Mouse (Mus musculus): ENCODE measurements at regions not wholly inside any gene's neighbourhood (a gene's known extent, or its start where the extent isn't known, plus 50 kb on each side); places are given as distances from the start of the nearest gene placed in this dataset.

DNA sequence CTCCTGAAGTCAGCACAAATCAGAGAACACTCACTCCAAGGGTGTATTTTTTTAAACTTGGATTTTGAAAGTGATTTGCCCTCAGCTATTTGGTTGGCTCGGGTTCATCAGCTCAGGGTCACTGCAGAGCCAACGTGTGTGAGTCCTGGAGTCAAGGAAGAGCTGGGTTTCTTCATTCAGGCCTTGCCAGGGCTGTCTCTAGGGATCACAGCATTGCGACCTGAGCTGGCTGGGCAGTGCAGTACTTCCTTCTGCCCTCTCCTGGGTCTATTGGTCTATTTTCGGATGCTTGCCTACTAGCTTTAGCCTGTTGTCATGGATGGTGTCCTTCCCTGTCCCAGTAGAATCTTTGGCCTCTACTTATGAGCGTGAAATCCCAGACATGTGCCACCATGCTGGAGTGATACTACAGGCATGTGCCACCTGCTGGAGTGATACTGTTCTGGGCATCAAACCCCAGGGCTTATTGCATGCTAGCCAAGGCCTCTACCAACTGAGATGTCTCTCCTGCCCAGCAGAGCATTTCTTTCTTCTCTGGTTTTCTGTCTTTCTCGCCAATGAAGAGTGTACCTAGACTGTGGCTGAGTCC lies 211.7 kb upstream of the Rbfox1 start:
- DNase-seq (ENCODE audit: extremely low spot score), result no peak

GRCm38 (mm10) chr16:5672871-5673270 lies 212.3 kb upstream of the Rbfox1 start:
- DNase-seq (ENCODE audit: extremely low spot score), result no peak

- DNase-seq (ENCODE audit: extremely low spot score), result no peak
Observed at GRCm38 (mm10) chr16:5668403-5668967, 216.7 kb upstream of the Rbfox1 start.

DNA sequence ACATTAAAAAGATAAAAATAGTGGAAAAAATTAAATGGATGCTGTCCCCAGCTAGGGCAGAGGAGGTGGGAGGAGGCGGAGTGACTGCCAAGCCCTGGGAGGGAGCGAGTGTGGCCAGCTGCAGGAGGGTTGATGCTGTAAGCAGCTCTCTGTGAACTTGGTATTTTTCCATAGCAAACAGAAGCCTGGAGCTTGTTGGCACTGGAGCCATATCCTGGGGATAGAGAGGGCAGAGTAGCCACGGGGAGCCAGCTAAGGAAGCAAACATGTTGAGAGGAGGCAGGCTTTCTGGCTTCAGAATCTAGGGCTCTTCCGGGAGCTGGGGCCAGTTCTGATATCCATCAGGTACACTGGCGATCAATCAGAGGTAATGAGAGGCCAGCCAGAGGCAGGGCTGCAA lies 223.2 kb upstream of the Rbfox1 start:
- no peak for DNase-seq (ENCODE audit: extremely low spot score)

GRCm38 (mm10) chr16:5651551-5651950 lies 233.6 kb upstream of the Rbfox1 start:
- no peak for DNase-seq (ENCODE audit: extremely low spot score)

DNA sequence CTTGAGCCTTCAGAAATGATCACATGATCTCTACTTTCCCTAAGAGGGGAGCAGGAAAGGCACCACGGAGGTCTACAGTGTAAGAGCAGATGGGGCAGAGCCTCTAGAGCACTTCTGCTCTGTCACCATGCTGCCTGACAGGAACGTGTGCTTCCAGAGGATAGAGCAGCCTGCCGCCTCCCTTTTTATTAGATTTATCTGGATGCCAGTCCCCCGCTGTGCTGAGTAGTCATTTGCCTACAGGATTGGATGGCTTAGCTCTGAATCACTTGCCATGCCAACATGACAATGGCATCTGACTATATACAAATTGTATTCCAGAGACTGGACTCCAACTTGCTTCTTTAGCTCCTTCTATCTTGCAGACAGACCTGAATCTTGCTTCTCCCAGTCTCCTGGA lies 234.2 kb upstream of the Rbfox1 start:
- DNase-seq (ENCODE audit: extremely low spot score), result no peak

- no peak for DNase-seq (ENCODE audit: extremely low spot score)
Observed at GRCm38 (mm10) chr16:5639956-5640355, 245.2 kb upstream of the Rbfox1 start.

GRCm38 (mm10) chr16:5629996-5630395 lies 255.2 kb upstream of the Rbfox1 start:
- no peak for DNase-seq (ENCODE audit: extremely low spot score)

GRCm38 (mm10) chr16:5627910-5628309 lies 257.2 kb upstream of the Rbfox1 start:
- no peak for DNase-seq (ENCODE audit: extremely low spot score)

- no peak for DNase-seq (ENCODE audit: extremely low spot score)
Observed at GRCm38 (mm10) chr16:5627117-5627909, 257.8 kb upstream of the Rbfox1 start.

DNA sequence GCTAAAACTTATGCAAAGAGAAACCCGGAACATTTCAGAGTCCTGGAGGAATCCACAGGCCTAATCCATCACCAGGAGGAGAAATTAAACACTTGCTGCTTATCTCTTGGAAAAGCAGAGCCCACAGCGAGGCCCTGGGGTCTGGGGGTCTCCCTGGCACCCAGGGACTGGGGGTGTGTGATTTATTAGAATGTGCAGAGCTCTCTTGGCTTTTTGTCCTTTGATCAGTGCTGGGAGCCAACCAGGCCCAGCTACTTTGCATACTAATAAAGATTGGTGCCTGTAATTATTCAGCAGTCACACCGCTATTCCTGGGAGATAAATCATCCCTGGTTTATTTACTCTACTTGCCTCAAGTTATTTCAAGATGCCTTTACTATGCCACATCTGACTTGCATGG lies 260.0 kb upstream of the Rbfox1 start:
- DNase-seq (ENCODE audit: extremely low spot score), result no peak

DNA sequence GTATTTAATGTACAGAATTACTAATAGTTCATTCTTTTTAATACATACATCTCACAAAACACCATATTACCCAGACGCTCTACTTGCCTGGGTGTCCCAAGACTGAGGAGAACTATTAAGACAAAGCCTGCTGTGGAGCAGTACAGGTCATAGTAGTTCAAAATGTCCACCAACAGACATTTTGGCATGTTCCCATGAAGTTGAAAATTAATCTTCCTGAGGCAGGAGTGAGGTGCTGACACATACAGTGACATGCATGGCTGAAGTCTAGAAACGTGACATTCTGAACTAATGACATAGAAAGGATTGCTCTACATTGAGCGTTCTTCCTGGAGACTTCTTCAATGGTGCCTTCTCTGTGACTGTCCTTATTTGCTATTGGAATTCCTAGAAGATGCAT lies 264.6 kb upstream of the Rbfox1 start:
- no peak for DNase-seq (ENCODE audit: extremely low spot score)

GRCm38 (mm10) chr16:5616356-5616755 lies 268.8 kb upstream of the Rbfox1 start:
- DNase-seq (ENCODE audit: extremely low spot score), result no peak

GRCm38 (mm10) chr16:5595359-5595758 lies 289.8 kb upstream of the Rbfox1 start:
- DNase-seq (ENCODE audit: extremely low spot score), result no peak

DNA sequence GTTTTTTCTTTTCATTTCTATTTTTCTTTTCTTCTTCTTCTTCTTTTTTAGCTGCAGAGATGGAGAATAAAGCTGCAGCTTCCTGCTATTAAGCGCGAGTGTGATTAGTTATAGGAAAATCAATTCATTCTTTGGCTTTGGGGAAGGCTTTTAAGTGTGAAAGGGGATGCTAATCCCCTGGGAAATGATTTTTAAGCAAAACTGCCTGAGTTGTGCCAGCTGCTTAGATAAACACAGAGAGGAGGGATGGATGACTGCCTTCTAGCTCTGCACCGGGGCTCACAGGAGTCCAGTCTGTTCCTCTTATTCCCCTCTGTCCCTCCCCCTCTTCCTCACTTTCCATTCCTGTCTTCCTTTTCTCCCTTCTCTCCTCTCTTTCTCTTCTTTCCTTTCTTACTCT lies 306.8 kb upstream of the Rbfox1 start:
- DNase-seq (ENCODE audit: extremely low spot score), result no peak

DNA sequence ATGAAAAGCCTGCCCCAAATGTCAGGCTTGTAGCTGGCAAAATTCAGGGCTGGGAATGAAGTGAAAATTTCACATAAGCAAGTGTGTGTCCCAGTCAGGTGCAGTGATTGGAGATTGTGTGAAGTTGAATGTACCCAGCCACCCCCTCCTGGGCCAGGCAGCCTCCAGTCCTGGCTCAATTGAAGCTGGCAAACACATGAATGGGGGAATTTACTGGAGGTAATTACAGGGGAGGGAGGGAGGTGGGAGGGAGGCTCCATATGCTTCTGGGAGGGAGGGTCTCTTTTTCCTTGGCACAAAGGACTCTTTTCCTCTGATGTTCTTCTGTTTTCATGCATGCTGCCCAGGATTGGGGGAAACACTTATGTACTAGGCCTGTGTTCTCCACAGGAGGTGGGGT lies 312.4 kb upstream of the Rbfox1 start:
- DNase-seq (ENCODE audit: extremely low spot score), result peak; percentile 1

GRCm38 (mm10) chr16:5570619-5571018 lies 314.5 kb upstream of the Rbfox1 start:
- no peak for DNase-seq (ENCODE audit: extremely low spot score)

- no peak for DNase-seq (ENCODE audit: extremely low spot score)
Observed at GRCm38 (mm10) chr16:5569101-5569500, 313.3 kb upstream of the Eef2kmt start.

- DNase-seq (ENCODE audit: extremely low spot score), result no peak
Observed at GRCm38 (mm10) chr16:5549026-5549425, 293.2 kb upstream of the Eef2kmt start.

DNA sequence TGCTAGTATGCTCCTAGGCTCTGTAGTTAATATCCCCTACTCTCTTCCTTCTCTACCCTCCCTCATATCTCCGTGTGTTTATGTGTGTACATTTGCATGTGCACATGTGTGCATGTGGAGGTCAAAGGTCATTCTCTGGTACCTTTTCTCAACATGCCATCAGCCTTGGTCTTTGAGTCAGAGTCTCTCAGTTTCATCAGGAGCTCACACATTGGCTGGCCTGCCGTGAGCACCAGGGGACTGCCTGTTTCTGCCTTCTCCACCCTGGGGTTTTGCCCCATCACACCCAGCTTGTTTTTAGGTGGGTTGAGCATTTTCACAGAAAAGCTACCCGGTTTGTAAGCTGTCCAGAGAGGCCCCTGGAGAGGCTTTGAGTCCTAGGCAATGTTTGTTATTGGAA lies 292.8 kb upstream of the Eef2kmt start:
- no peak for DNase-seq (ENCODE audit: extremely low spot score)

GRCm38 (mm10) chr16:5546808-5547207 lies 291.0 kb upstream of the Eef2kmt start:
- DNase-seq (ENCODE audit: extremely low spot score), result no peak

DNA sequence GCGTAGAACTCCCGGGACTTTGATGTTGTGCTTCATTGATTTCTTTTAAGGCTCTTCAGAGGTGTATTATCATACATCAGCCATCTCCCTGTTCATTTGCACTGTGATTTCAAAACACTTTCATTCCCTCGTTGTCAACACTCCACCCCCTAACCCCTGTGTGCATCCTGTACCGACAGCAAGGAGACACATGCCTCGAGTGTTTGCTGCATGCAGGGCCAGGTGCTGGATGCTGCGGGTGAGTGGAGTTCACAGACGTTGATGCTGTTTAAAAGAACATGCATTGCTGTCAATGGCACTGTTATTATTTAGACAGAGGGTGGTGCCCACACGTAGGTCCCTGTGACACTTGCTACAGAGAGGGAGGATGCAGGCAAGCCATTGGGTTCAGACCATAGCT lies 290.0 kb upstream of the Eef2kmt start:
- DNase-seq (ENCODE audit: extremely low spot score), result no peak

DNA sequence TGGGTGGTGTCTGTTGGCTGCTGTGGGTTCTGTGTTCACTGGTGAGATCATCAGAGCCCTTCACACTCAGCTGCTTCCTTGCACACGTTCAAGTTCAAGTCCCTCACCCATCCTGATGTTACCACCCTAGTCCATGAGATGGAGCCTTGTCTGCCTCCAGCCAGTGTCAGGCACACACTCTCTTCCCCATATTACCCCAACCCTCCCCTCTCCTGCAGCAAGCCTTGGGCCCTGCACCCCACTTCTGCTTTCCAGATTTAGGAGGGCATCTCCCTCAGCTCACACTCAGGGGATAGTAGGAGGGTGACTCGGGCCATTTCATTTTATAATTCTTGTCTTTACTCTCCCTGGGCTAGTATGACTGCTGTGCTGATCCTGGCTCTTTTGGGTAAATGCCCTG lies 288.7 kb upstream of the Eef2kmt start:
- no peak for DNase-seq (ENCODE audit: extremely low spot score)
